Mouse (Mus musculus) fibroblast of lung, adult 2 months (primary cell): ENCODE measurements at regions not wholly inside any gene's neighbourhood (a gene's known extent, or its start where the extent isn't known, plus 50 kb on each side); places are given as distances from the start of the nearest gene placed in this dataset.

Experiments
- DNase-seq: peaks from one replicate; pipeline ENCODE4 v3.0.0-alpha.2; 2011; ENCODE audit warnings: low read depth

GRCm38 (mm10) chr14:33797551-33798303 is 125.7 kb upstream of the Gdf10 start:
- DNase-seq: peak; percentile 22

- no peak for DNase-seq
These were observed 119.1 kb upstream of the Gdf10 start for GRCm38 (mm10) chr14:33804321-33804720.

- no peak for DNase-seq
These were observed 118.7 kb upstream of the Gdf10 start for GRCm38 (mm10) chr14:33804721-33805120.

GRCm38 (mm10) chr14:33807196-33807595 is 116.2 kb upstream of the Gdf10 start:
- no peak for DNase-seq

GRCm38 (mm10) chr14:33808593-33809265 is 114.7 kb upstream of the Gdf10 start:
- DNase-seq: no peak

- no peak for DNase-seq
These were observed 112.8 kb upstream of the Gdf10 start for GRCm38 (mm10) chr14:33810584-33810983.

- DNase-seq: no peak
These were observed 112.1 kb upstream of the Gdf10 start for GRCm38 (mm10) chr14:33811241-33811640.

GRCm38 (mm10) chr14:33812266-33812665 is 111.1 kb upstream of the Gdf10 start:
- no peak for DNase-seq

- no peak for DNase-seq
These were observed 110.6 kb upstream of the Gdf10 start for GRCm38 (mm10) chr14:33812772-33813171.

GRCm38 (mm10) chr14:33813274-33813673 is 110.1 kb upstream of the Gdf10 start:
- DNase-seq: no peak

GRCm38 (mm10) chr14:33814107-33814506 is 109.3 kb upstream of the Gdf10 start:
- DNase-seq: no peak

- DNase-seq: no peak
These were observed 108.8 kb upstream of the Gdf10 start for GRCm38 (mm10) chr14:33814599-33814998.

- DNase-seq: no peak
These were observed 102.7 kb upstream of the Gdf10 start for GRCm38 (mm10) chr14:33820541-33821260.

- no peak for DNase-seq
These were observed 102.0 kb upstream of the Gdf10 start for GRCm38 (mm10) chr14:33821436-33821835.

GRCm38 (mm10) chr14:33824421-33824874 is 98.9 kb upstream of the Gdf10 start:
- DNase-seq: peak; percentile 64

- no peak for DNase-seq
These were observed 97.3 kb upstream of the Gdf10 start for GRCm38 (mm10) chr14:33826003-33826644.

- DNase-seq: no peak
These were observed 90.6 kb upstream of the Gdf10 start for GRCm38 (mm10) chr14:33832650-33833319.

- DNase-seq: no peak
These were observed 87.0 kb upstream of the Gdf10 start for GRCm38 (mm10) chr14:33836341-33836740.

- no peak for DNase-seq
These were observed 81.6 kb upstream of the Gdf10 start for GRCm38 (mm10) chr14:33841821-33842220.

GRCm38 (mm10) chr14:33853499-33853898 is 69.9 kb upstream of the Gdf10 start:
- DNase-seq: no peak

- DNase-seq: no peak
These were observed 69.2 kb upstream of the Gdf10 start for GRCm38 (mm10) chr14:33854181-33854580.

GRCm38 (mm10) chr14:33856992-33857391 is 66.4 kb upstream of the Gdf10 start:
- DNase-seq: no peak
